Mouse (Mus musculus): ENCODE measurements around the gene Sp8. TPM values are rescaled to one million over a fixed set of nuclear protein-coding genes. Genes with fewer than 3 reads are reported as not detected.

Sp8 gene
- total RNA-seq (2022), result 1 to 10 TPM; 1.7 to 3.9 (median 2.8) TPM

GRCm38 (mm10) chr12:118846221-118846620, at the start of gene Sp8:
Gene Sp8, plus strand, starts transcription at chr12:118846329.
- DNase-seq (ENCODE audit: low spot score in 2 of 2), result no peak

- no peak for DNase-seq (ENCODE audit: low spot score in 2 of 2)
Measured at GRCm38 (mm10) chr12:118811328-118811961, 34.7 kb upstream of the Sp8 start.

DNA sequence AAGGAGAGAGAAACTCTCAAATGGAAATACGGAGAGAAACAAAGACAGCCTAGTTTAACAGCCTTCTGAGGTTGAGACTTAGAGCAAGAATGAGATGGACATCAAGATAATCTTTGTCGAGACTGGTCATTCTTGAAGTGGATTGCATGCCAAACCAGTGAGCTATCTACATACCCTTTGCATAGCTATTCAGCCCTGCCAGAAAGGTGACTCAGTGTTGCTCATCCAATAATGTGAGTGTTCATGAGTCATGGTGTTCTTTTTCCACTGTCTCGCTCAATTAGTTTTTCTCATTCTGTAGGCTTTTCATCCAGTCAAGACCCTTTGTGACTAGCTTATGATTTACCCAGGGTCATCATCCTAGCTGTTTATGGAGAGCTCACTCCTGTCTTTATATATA, 31.6 kb upstream of the Sp8 start:
- DNase-seq (ENCODE audit: low spot score in 2 of 2), result no peak

- no peak for DNase-seq (ENCODE audit: low spot score in 2 of 2)
Measured at GRCm38 (mm10) chr12:118816156-118816555, 30.0 kb upstream of the Sp8 start.

- no peak for DNase-seq (ENCODE audit: low spot score in 2 of 2)
Measured at GRCm38 (mm10) chr12:118829881-118830280, 16.2 kb upstream of the Sp8 start.

DNA sequence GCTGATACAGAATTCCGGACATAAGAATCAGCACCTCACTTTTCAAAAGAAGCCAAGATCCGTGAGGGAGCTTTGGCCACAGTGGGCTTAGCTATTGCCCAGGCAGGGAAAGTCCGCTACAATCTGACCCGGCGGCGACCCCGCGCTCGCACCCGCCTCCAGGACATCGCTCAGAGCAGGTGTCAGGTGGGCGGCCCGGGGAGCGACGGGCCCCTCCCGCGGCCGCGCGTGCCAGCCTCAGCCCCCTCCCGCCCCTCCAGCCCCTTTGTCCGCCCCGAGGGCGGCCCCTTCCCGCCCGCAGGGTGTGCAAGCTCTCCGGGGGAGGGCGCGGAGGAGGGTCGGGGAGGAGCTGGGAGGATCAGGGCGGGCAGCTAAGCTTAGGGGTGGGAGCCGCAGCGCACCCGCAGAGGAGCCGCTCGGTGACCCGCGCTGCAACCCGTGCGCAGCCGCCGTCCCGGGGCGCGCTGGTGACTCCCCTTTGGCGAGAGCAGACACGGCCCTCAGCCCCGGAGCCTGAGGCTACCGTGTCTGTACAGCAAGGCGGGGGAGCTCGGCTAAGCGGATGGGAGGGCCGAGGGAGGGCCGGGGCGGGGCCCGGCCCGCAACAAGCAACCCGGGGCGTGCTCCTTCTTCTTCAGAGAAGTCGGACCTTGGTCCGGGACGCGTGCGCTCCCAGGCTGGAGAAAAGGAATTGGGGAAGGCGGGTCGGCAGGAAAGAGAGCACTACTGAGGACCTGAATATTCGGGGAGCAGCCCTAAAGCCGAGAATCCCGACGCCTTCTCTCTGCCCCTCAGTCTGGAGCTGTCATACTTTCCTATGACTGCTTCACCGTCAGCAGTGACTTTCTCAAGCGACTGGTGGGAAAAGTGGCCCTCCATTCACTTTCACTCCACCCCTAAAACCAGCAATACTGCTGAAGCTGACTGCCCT, 9.5 kb upstream of the Sp8 start:
- DNase-seq (ENCODE audit: low spot score in 2 of 2), result no peak

GRCm38 (mm10) chr12:118837361-118837760, 8.8 kb upstream of the Sp8 start:
- DNase-seq (ENCODE audit: low spot score in 2 of 2), result no peak

- no peak for DNase-seq (ENCODE audit: low spot score in 2 of 2)
Measured at GRCm38 (mm10) chr12:118838260-118838659, 7.9 kb upstream of the Sp8 start.

DNA sequence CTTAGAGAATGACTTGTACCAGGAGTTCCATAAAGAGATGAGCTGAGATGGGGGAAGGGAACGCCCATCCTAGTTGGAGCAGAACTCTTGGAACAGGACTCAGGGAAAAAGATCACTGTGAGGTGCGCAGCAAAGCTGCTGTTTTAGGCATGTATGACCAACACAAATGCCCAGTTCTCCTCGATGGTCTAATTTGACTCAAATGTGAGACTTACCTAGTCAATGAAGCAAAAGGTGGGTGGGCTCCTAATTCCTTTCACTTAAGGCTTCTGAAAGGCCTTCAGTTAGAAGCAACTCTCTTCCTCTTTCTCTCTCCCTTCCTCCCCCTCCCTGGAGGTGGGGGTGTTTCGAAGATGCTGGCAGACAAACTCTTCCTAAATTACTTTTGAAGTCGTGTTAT, 6.7 kb upstream of the Sp8 start:
- no peak for DNase-seq (ENCODE audit: low spot score in 2 of 2)

GRCm38 (mm10) chr12:118840301-118840700, 5.8 kb upstream of the Sp8 start:
- no peak for DNase-seq (ENCODE audit: low spot score in 2 of 2)

GRCm38 (mm10) chr12:118840861-118841260, 5.3 kb upstream of the Sp8 start:
- DNase-seq (ENCODE audit: low spot score in 2 of 2), result no peak

DNA sequence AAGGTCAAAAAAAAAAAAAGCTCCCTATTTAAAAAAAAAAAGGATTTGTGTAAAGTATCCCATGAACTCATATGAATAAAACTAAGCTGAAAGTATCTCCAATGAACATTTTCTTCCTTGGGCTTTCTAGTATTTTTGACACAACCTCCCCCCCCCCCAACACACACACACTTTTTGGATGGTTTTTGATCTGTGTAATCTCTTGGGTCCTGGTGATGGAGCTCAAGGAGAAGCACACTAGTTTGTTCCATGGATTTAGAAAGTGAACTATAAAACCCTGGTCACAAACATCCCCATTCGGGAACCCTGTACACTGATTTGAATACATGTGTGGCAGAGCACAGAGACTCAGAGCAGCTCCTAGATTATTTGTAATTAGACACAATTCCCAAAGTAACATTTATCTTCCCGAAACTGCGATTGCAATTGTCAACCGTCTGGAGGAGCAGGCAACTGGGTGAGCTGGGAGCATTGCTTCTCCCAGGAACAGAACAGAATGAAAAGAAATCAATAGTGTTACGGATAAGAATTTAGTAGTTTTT, 4.7 kb upstream of the Sp8 start:
- no peak for DNase-seq (ENCODE audit: low spot score in 2 of 2)

DNA sequence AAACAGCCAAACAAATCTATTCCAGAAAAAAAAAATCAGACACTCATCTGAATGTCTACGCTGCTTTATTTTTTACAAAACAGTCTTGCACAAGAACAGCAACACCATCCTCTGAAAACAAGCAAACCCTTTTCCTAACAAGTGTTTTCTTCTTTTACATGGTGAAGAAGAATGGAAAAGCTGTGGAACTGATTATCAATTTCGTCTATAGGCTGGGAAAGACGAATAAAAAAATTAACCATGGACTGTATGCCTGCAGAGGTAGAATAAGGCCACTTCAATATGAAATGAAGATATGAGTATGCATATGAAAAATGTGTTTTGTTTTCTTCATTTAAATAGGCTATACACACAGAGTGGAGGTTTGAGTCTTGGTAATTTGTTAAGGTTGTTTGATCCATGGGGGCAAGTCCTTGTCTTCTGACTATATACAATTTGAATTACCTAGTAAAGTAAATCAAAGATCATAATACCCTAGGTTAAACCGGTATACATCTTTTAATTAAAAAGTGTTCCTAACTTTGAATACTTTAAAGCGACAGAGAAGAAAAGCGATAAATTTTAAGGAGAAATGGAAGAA, 4.1 kb upstream of the Sp8 start:
- DNase-seq (ENCODE audit: low spot score in 2 of 2), result no peak

DNA sequence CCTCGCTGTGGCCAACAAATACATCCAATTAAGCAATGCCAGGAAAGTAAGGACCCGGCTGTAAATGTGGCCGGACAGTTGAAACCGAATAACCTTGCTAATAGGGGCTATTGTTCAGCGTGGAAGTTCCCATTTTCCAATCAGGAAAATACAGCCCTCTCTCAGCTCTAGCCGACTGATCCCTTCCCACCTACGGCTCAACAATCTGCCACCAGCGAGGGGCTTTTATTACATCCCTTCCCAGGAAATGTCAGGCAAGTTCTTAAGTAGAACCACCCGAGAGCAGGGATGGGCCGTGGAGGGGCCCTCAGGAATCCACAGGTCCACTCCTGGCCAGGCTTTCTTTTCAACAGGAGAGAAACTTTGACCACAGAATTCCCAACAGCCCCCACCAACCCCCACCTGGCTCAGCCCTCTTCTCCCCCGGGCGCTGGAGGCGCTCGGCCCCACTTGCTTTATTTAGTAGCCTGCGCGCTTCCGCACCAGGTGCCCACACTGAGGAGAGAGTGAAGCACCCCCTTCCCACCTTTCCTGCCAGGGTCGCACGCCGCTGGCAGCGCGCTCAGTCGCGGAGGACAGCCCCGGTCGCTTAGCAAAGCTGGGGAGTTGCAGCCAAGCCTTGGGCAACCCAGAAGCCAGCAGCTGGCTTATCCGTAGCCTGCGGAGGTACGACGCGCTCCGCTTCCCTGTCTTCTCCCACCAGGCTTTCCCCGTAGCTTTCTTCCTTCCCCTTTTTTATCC, 3.3 kb upstream of the Sp8 start:
- no peak for DNase-seq (ENCODE audit: low spot score in 2 of 2)

- DNase-seq (ENCODE audit: low spot score in 2 of 2), result no peak
Measured at GRCm38 (mm10) chr12:118844111-118844510, 2.0 kb upstream of the Sp8 start.

GRCm38 (mm10) chr12:118844841-118845240, 1.3 kb upstream of the Sp8 start:
- DNase-seq (ENCODE audit: low spot score in 2 of 2), result no peak

- no peak for DNase-seq (ENCODE audit: low spot score in 2 of 2)
Measured at GRCm38 (mm10) chr12:118845351-118845750, 778 bp upstream of the Sp8 start.

- no peak for DNase-seq (ENCODE audit: low spot score in 2 of 2)
Measured at GRCm38 (mm10) chr12:118846649-118847321, 656 bp downstream of the Sp8 start.

DNA sequence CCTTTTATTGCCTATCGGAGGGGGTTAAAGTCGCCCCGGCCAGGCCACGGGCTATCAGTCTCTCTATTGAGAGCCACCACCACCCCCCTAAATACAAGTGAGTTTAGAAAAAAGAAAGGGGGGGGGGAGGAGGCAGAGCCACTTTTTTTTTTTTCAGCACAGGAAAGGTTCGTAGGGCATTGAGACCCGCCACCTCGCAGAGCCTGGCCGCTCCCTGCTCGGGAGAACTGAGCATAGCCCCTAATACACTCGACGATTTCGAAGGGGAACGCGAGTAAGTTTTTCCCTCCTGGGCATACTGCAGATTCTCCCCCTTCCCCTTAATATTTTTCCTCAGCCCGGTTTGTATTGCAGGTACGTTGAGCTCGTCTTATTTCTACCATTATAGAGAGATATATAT, 1.3 kb downstream of the Sp8 start:
- no peak for DNase-seq (ENCODE audit: low spot score in 2 of 2)

- DNase-seq (ENCODE audit: low spot score in 2 of 2), result no peak
Measured at GRCm38 (mm10) chr12:118847861-118848495, 1.8 kb downstream of the Sp8 start.

Measured in left cerebral cortex, adult 8-10 months (tissue).